Comparison of ENCODE assay signal across 16 mouse cellular contexts in genomic region chrX:11267791-11268190, GRCm38 (mm10). TPM values are rescaled to one million over a fixed set of nuclear protein-coding genes. Genes with fewer than 3 reads are reported as not detected.
A peak's percentile ranks its signal among the peaks of the same experiment; 100 is the strongest.
DNase-seq lines count a peak whose midpoint lies in the region; ATAC-seq and TF ChIP-seq lines count a peak whose summit lies in the region.
"Had no signal": no experiment of that assay in that cellular context is flagged by ENCODE, and none has a peak within 500 bp of the region (broad histone marks: within the 10 kb centered on the region; RNA-seq: fewer than 3 reads in every experiment).

No protein-coding gene starts in this region.

- no peaks in the 10 kb centered on the region for H3K36me3 ChIP-seq in lung, postnatal 0 days (ENCODE audit: insufficient read depth, low read length)
- no peaks in the 10 kb centered on the region for H3K36me3 ChIP-seq in hindbrain, embryonic 14.5 days (replicated peaks; ENCODE audit: control insufficient read depth, insufficient read depth)
- H3K36me3 ChIP-seq in liver, embryonic 11.5 days (ENCODE audit: control insufficient read depth, insufficient read depth, low read length) = no peaks in the 10 kb centered on the region
- H3K36me3 ChIP-seq: neural tube, embryonic 13.5 days had no signal

- H3K9ac ChIP-seq in lung, postnatal 0 days (replicated peaks; ENCODE audit: low read depth) = no peak overlapping the region
- no peak overlapping the region for H3K9ac ChIP-seq in hindbrain, embryonic 14.5 days
- H3K9ac ChIP-seq in liver, embryonic 11.5 days (ENCODE audit: low read depth, low read length) = no peak overlapping the region
- H3K9ac ChIP-seq: neural tube, embryonic 13.5 days had no signal

- no peak overlapping the region for H3K4me3 ChIP-seq in lung, postnatal 0 days (ENCODE audit: low read depth, low read length)
- no peak overlapping the region for H3K4me3 ChIP-seq in hindbrain, embryonic 14.5 days (replicated peaks; ENCODE audit: low read length)
- H3K4me3 ChIP-seq in liver, embryonic 11.5 days (ENCODE audit: low read depth, low read length) = no peak overlapping the region
- H3K4me3 ChIP-seq: megakaryocyte, embryonic 14.5 days; neural tube, embryonic 13.5 days had no signal

- no peak for TF ChIP-seq EP300 in lung, postnatal 0 days (IDR thresholded peaks at IDR 0.05)

- no peak overlapping the region for H3K4me2 ChIP-seq in lung, postnatal 0 days (replicated peaks; ENCODE audit: low read depth, low read length)
- H3K4me2 ChIP-seq in hindbrain, embryonic 14.5 days (replicated peaks) = no peak overlapping the region
- H3K4me2 ChIP-seq in liver, embryonic 11.5 days = no peak overlapping the region
- H3K4me2 ChIP-seq: neural tube, embryonic 13.5 days had no signal

- peak; percentile 6 for DNase-seq in adrenal gland, adult 2 months
- no peak for DNase-seq in adrenal gland, postnatal 25 days
- DNase-seq in ovary, postnatal 14 days (ENCODE audit: low spot score) = peak; percentile 22
- DNase-seq in ovary, postnatal 36 days (ENCODE audit: low spot score) = no peak
- peak; percentile 6 to 33 for DNase-seq in kidney, adult 8-10 months
- DNase-seq in lung, postnatal 0 days (ENCODE audit: low spot score) = peak; percentile 8
- no peak for DNase-seq in hindbrain, embryonic 14.5 days (ENCODE audit: low spot score)
- no peak for DNase-seq in liver, embryonic 11.5 days (ENCODE audit: low spot score)
- DNase-seq: cerebellum, adult 11 months; spleen, adult 18-20 months had no signal

- no peaks in the 10 kb centered on the region for H3K4me1 ChIP-seq in lung, postnatal 0 days (ENCODE audit: insufficient read depth, low read depth, low read length)
- H3K4me1 ChIP-seq in hindbrain, embryonic 14.5 days (replicated peaks; ENCODE audit: control insufficient read depth, insufficient read depth, low read length) = no peaks in the 10 kb centered on the region
- no peaks in the 10 kb centered on the region for H3K4me1 ChIP-seq in liver, embryonic 11.5 days (replicated peaks; ENCODE audit: control insufficient read depth, insufficient read depth, low read length)
- H3K4me1 ChIP-seq: megakaryocyte, embryonic 14.5 days had no signal

- no peak for ATAC-seq in lung, postnatal 0 days
- no peak for ATAC-seq in hindbrain, embryonic 14.5 days (ENCODE audit: low FRiP score)
- no peak for ATAC-seq in liver, embryonic 11.5 days (replicated peaks; ENCODE audit: low FRiP score)
- ATAC-seq: hindbrain, embryonic 16.5 days had no signal

- no peaks in the 10 kb centered on the region for H3K27me3 ChIP-seq in lung, postnatal 0 days (replicated peaks; ENCODE audit: insufficient read depth, low read length)
- peaks cover 10% of the 10 kb centered on the region; the same call in 1 of the 2 replicates for H3K27me3 ChIP-seq in hindbrain, embryonic 14.5 days (ENCODE audit: control insufficient read depth, insufficient read depth, low read length)
- peaks cover 7% of the 10 kb centered on the region for H3K27me3 ChIP-seq in liver, embryonic 11.5 days (replicated peaks; ENCODE audit: control insufficient read depth, insufficient read depth, low read length)

- TF ChIP-seq CTCF in lung, postnatal 0 days (IDR thresholded peaks at IDR 0.05) = no peak

- WGBS in lung, postnatal 0 days = 46% methylated on average over 7 of the region's 7 CpGs
- WGBS in hindbrain, embryonic 14.5 days = 66% methylated on average over 7 of the region's 7 CpGs
- 58% methylated on average over 7 of the region's 7 CpGs for WGBS in liver, embryonic 11.5 days

- no peak overlapping the region for H3K27ac ChIP-seq in lung, postnatal 0 days (ENCODE audit: low read length)
- H3K27ac ChIP-seq in hindbrain, embryonic 14.5 days = no peak overlapping the region
- H3K27ac ChIP-seq in liver, embryonic 11.5 days (ENCODE audit: low read depth, low read length) = no peak overlapping the region
- H3K27ac ChIP-seq: neural tube, embryonic 13.5 days had no signal

- H3K9me3 ChIP-seq in lung, postnatal 0 days (ENCODE audit: low read length) = no peaks in the 10 kb centered on the region
- H3K9me3 ChIP-seq in hindbrain, embryonic 14.5 days (ENCODE audit: control insufficient read depth, low read length) = no peaks in the 10 kb centered on the region
- H3K9me3 ChIP-seq in liver, embryonic 11.5 days (ENCODE audit: control insufficient read depth, low read length) = no peaks in the 10 kb centered on the region
- H3K9me3 ChIP-seq: megakaryocyte, embryonic 14.5 days; neural tube, embryonic 13.5 days had no signal

RNA-seq across cellular contexts. Expression of gene H2al1a, which starts 31.3 kb away (rescaled TPM):
- not detected for total RNA-seq in adrenal gland, adult 2 months (2021)
- polyA plus RNA-seq in adrenal gland, adult 2 months (2012; rRNA removed) = not detected in 2 replicates
- not detected in 2 replicates for total RNA-seq in adrenal gland, postnatal 25 days (2021)
- polyA plus RNA-seq in lung, postnatal 0 days (2015; fragmentation: Nextera tagmentation; extraction: Ambion mirVana) = not detected in 2 replicates
- polyA plus RNA-seq in hindbrain, embryonic 14.5 days (2014; fragmentation: Nextera tagmentation; extraction: Ambion mirVana) = not detected in 2 replicates
- not detected in 2 replicates for polyA plus RNA-seq in liver, embryonic 11.5 days (2014; fragmentation: Nextera tagmentation; extraction: Ambion mirVana)
- total RNA-seq: ES-E14; gastrocnemius, postnatal 36 days; left cerebral cortex, postnatal 10 days had no signal
- polyA plus RNA-seq: hindbrain, embryonic 16.5 days; neural tube, embryonic 13.5 days had no signal

RNA-seq across cellular contexts. Expression of gene H2al1b, which starts 34.4 kb away (rescaled TPM):
- not detected for total RNA-seq in adrenal gland, adult 2 months (2021)
- polyA plus RNA-seq in adrenal gland, adult 2 months (2012; rRNA removed) = not detected in 2 replicates
- not detected in 2 replicates for total RNA-seq in adrenal gland, postnatal 25 days (2021)
- polyA plus RNA-seq in lung, postnatal 0 days (2015; fragmentation: Nextera tagmentation; extraction: Ambion mirVana) = not detected in 2 replicates
- not detected in 2 replicates for polyA plus RNA-seq in hindbrain, embryonic 14.5 days (2014; fragmentation: Nextera tagmentation; extraction: Ambion mirVana)
- polyA plus RNA-seq in liver, embryonic 11.5 days (2014; fragmentation: Nextera tagmentation; extraction: Ambion mirVana) = not detected in 2 replicates
- total RNA-seq: ES-E14; gastrocnemius, postnatal 36 days; left cerebral cortex, postnatal 10 days had no signal
- polyA plus RNA-seq: hindbrain, embryonic 16.5 days; neural tube, embryonic 13.5 days had no signal

RNA-seq across cellular contexts. Expression of gene H2al1c, which starts 37.7 kb away (rescaled TPM):
- total RNA-seq in adrenal gland, adult 2 months (2021) = not detected
- polyA plus RNA-seq in adrenal gland, adult 2 months (2012; rRNA removed) = not detected in 2 replicates
- total RNA-seq in adrenal gland, postnatal 25 days (2021) = not detected in 2 replicates
- not detected in 2 replicates for polyA plus RNA-seq in lung, postnatal 0 days (2015; fragmentation: Nextera tagmentation; extraction: Ambion mirVana)
- not detected in 2 replicates for polyA plus RNA-seq in hindbrain, embryonic 14.5 days (2014; fragmentation: Nextera tagmentation; extraction: Ambion mirVana)
- not detected in 2 replicates for polyA plus RNA-seq in liver, embryonic 11.5 days (2014; fragmentation: Nextera tagmentation; extraction: Ambion mirVana)
- total RNA-seq: ES-E14; gastrocnemius, postnatal 36 days; left cerebral cortex, postnatal 10 days had no signal
- polyA plus RNA-seq: hindbrain, embryonic 16.5 days; neural tube, embryonic 13.5 days had no signal

RNA-seq across cellular contexts. Expression of gene H2al1d, which starts 40.8 kb away (rescaled TPM):
- not detected for total RNA-seq in adrenal gland, adult 2 months (2021)
- not detected in 2 replicates for polyA plus RNA-seq in adrenal gland, adult 2 months (2012; rRNA removed)
- not detected in 2 replicates for total RNA-seq in adrenal gland, postnatal 25 days (2021)
- not detected in 2 replicates for polyA plus RNA-seq in lung, postnatal 0 days (2015; fragmentation: Nextera tagmentation; extraction: Ambion mirVana)
- not detected in 2 replicates for polyA plus RNA-seq in hindbrain, embryonic 14.5 days (2014; fragmentation: Nextera tagmentation; extraction: Ambion mirVana)
- polyA plus RNA-seq in liver, embryonic 11.5 days (2014; fragmentation: Nextera tagmentation; extraction: Ambion mirVana) = not detected in 2 replicates
- total RNA-seq: ES-E14; gastrocnemius, postnatal 36 days; left cerebral cortex, postnatal 10 days had no signal
- polyA plus RNA-seq: hindbrain, embryonic 16.5 days; neural tube, embryonic 13.5 days had no signal

RNA-seq across cellular contexts. Expression of gene H2al1e, which starts 43.9 kb away (rescaled TPM):
- not detected for total RNA-seq in adrenal gland, adult 2 months (2021)
- polyA plus RNA-seq in adrenal gland, adult 2 months (2012; rRNA removed) = not detected in 2 replicates
- not detected in 2 replicates for total RNA-seq in adrenal gland, postnatal 25 days (2021)
- not detected in 2 replicates for polyA plus RNA-seq in lung, postnatal 0 days (2015; fragmentation: Nextera tagmentation; extraction: Ambion mirVana)
- not detected in 2 replicates for polyA plus RNA-seq in hindbrain, embryonic 14.5 days (2014; fragmentation: Nextera tagmentation; extraction: Ambion mirVana)
- polyA plus RNA-seq in liver, embryonic 11.5 days (2014; fragmentation: Nextera tagmentation; extraction: Ambion mirVana) = not detected in 2 replicates
- total RNA-seq: ES-E14; gastrocnemius, postnatal 36 days; left cerebral cortex, postnatal 10 days had no signal
- polyA plus RNA-seq: hindbrain, embryonic 16.5 days; neural tube, embryonic 13.5 days had no signal

Comparison
In these comparisons a context has a peak if more than half of its experiments do, and no peak if none do; other contexts are left out.
1. DNase-seq: peak in adrenal gland, adult 2 months (single experiment), ovary, postnatal 14 days (single experiment), kidney, adult 8-10 months (2 of 2) and lung, postnatal 0 days (single experiment); none in adrenal gland, postnatal 25 days (single experiment), ovary, postnatal 36 days (single experiment), hindbrain, embryonic 14.5 days (single experiment) and liver, embryonic 11.5 days (single experiment).